Mouse (Mus musculus): ENCODE results near the gene Wdr73. TPM values are rescaled to one million over a fixed set of nuclear protein-coding genes. Genes with fewer than 3 reads are reported as not detected.
A peak's percentile ranks its signal among the peaks of the same experiment; 100 is the strongest.

Gene Wdr73
- polyA plus RNA-seq, 1 experiment from 2014 or later, result 16.3 TPM

DNA sequence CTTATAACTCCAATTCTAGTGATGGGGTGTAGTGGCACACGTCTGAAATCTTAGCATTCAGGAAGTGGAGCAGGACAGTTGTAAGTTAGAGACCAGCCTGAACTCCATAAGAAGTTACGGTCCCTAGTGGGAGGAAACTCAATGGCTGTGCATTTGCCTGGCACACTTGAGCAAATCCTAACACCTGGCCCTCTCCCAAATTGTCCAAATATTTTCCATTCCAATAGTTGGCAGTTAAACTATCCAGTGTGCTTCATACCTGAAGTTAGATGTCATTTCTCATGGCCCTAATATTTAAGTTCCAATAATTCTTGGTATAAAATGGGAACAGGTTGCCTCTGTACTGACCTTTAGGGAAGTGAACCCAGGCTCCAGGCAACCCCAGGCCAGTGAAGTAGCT lies 32.4 kb downstream of the Wdr73 start:
- peaks cover 74% of the 10 kb centered on the region for H3K36me3 ChIP-seq
- H3K9ac ChIP-seq, result no peak overlapping the region
- ATAC-seq (replicated peaks; ENCODE audit: insufficient number of reproducible peaks, insufficient read depth, low FRiP score, low read depth), result no peak
- no peak overlapping the region for H3K4me2 ChIP-seq
- 79% methylated on average over 2 of the region's 2 CpGs for WGBS
- H3K27me3 ChIP-seq, result no peaks in the 10 kb centered on the region
- peaks cover 15% of the 10 kb centered on the region for H3K4me1 ChIP-seq (replicated peaks)
- H3K27ac ChIP-seq, result no peak overlapping the region
- no peaks in the 10 kb centered on the region for H3K9me3 ChIP-seq (replicated peaks)
- H3K4me3 ChIP-seq, result no peak overlapping the region

- H3K27ac ChIP-seq, result no peak overlapping the region
- no peak overlapping the region for H3K9ac ChIP-seq
- no peak for ATAC-seq (replicated peaks; ENCODE audit: insufficient number of reproducible peaks, insufficient read depth, low FRiP score, low read depth)
- H3K4me3 ChIP-seq, result no peak overlapping the region
- no peaks in the 10 kb centered on the region for H3K9me3 ChIP-seq (replicated peaks)
- H3K36me3 ChIP-seq, result peaks cover 59% of the 10 kb centered on the region
- 61% methylated on average over 7 of the region's 7 CpGs for whole genome bisulfite sequencing
- peaks cover 32% of the 10 kb centered on the region for H3K4me1 ChIP-seq (replicated peaks)
- H3K4me2 ChIP-seq, result no peak overlapping the region
- H3K27me3 ChIP-seq, result no peaks in the 10 kb centered on the region
These were observed 34.4 kb downstream of the Wdr73 start for GRCm38 (mm10) chr7:80866514-80867147.

DNA sequence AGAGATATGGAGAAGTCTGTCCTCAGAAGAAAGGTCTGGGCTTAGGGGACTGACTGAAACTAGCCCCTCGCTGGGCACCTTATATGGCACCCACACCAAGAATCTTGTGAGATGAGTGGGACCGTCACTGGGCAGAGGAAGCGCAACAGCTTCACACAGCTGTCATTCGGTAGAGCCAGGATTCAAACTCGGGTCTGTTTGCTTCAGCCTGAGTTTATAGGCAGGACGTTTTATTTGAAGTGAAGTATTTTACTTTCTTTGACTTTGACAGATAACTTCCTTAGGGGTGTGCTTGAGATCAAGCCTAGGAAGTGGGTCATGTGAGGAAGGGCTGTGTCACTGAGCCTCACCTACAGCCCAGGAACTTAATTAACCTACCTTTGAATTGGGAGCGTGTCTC lies 35.5 kb downstream of the Wdr73 start:
- H3K4me3 ChIP-seq, result 0 out of 2 replicates have a peak overlapping the region, but pooled peaks have one; percentile 2
- WGBS, result 81% methylated on average over 7 of the region's 7 CpGs
- no peak for ATAC-seq (replicated peaks; ENCODE audit: insufficient number of reproducible peaks, insufficient read depth, low FRiP score, low read depth)
- peaks cover 50% of the 10 kb centered on the region for H3K36me3 ChIP-seq
- H3K27me3 ChIP-seq, result no peaks in the 10 kb centered on the region
- no peak overlapping the region for H3K9ac ChIP-seq
- H3K27ac ChIP-seq, result peak overlapping the region; percentile 82
- H3K4me2 ChIP-seq, result peak overlapping the region; percentile 34
- peaks cover 34% of the 10 kb centered on the region for H3K4me1 ChIP-seq (replicated peaks)
- no peaks in the 10 kb centered on the region for H3K9me3 ChIP-seq (replicated peaks)

- peak overlapping the region; percentile 82 for H3K27ac ChIP-seq
- H3K9me3 ChIP-seq (replicated peaks), result no peaks in the 10 kb centered on the region
- H3K4me3 ChIP-seq, result 0 out of 2 replicates have a peak overlapping the region, but pooled peaks have one; percentile 2
- WGBS, result 48% methylated on average over 8 of the region's 8 CpGs
- H3K9ac ChIP-seq, result no peak overlapping the region
- peak overlapping the region; percentile 34 for H3K4me2 ChIP-seq
- peak; percentile 55 for ATAC-seq (replicated peaks; ENCODE audit: insufficient number of reproducible peaks, insufficient read depth, low FRiP score, low read depth)
- peaks cover 38% of the 10 kb centered on the region for H3K4me1 ChIP-seq (replicated peaks)
- no peaks in the 10 kb centered on the region for H3K27me3 ChIP-seq
- peaks cover 43% of the 10 kb centered on the region for H3K36me3 ChIP-seq
These were observed 36.2 kb downstream of the Wdr73 start for GRCm38 (mm10) chr7:80864831-80865230.

- Histone ChIP-seq H3K4me1 (replicated peaks) (peaks cover 38% of the 10 kb centered on the region), H3K4me2 (no peak overlapping the region)
These were observed 36.9 kb downstream of the Wdr73 start for GRCm38 (mm10) chr7:80864151-80864550.

GRCm38 (mm10) chr7:80863520-80863919 lies 37.5 kb downstream of the Wdr73 start:
- Histone ChIP-seq H3K27ac (peak overlapping the region; percentile 82), H3K4me1 (replicated peaks) (peaks cover 36% of the 10 kb centered on the region), H3K36me3 (peaks cover 32% of the 10 kb centered on the region), H3K4me2 (peak overlapping the region; percentile 34; the same call in 1 of the 2 replicates), H3K27me3 (no peaks in the 10 kb centered on the region), H3K9me3 (replicated peaks) (no peaks in the 10 kb centered on the region), H3K9ac (0 out of 2 replicates have a peak overlapping the region, but pooled peaks have one; percentile 9), H3K4me3 (0 out of 2 replicates have a peak overlapping the region, but pooled peaks have one; percentile 13)
- no peak for ATAC-seq (replicated peaks; ENCODE audit: insufficient number of reproducible peaks, insufficient read depth, low FRiP score, low read depth)
- 69% methylated on average over 5 of the region's 5 CpGs for WGBS

More at GRCm38 (mm10) chr7:80864151-80864550, 36.9 kb downstream of the Wdr73 start:
- Histone ChIP-seq H3K27ac (peak overlapping the region; percentile 82), H3K9ac (no peak overlapping the region), H3K4me3 (no peak overlapping the region), H3K36me3 (peaks cover 38% of the 10 kb centered on the region), H3K27me3 (no peaks in the 10 kb centered on the region), H3K9me3 (replicated peaks) (no peaks in the 10 kb centered on the region)
- WGBS, result 67% methylated on average over 1 of the region's 1 CpGs
- ATAC-seq (replicated peaks; ENCODE audit: insufficient number of reproducible peaks, insufficient read depth, low FRiP score, low read depth), result no peak

GRCm38 (mm10) chr7:80862475-80862874 lies 38.6 kb downstream of the Wdr73 start:
- no peak overlapping the region; the same call in 1 of the 2 replicates for H3K4me2 ChIP-seq
- H3K27me3 ChIP-seq, result no peaks in the 10 kb centered on the region
- peaks cover 36% of the 10 kb centered on the region for H3K4me1 ChIP-seq (replicated peaks)
- H3K4me3 ChIP-seq, result no peak overlapping the region
- ATAC-seq (replicated peaks; ENCODE audit: insufficient number of reproducible peaks, insufficient read depth, low FRiP score, low read depth), result no peak
- 88% methylated on average over 2 of the region's 2 CpGs for WGBS
- no peaks in the 10 kb centered on the region for H3K9me3 ChIP-seq (replicated peaks)
- no peak overlapping the region for H3K27ac ChIP-seq
- peaks cover 21% of the 10 kb centered on the region for H3K36me3 ChIP-seq
- H3K9ac ChIP-seq, result no peak overlapping the region

- Histone ChIP-seq H3K9me3 (replicated peaks) (no peaks in the 10 kb centered on the region), H3K9ac (peak within 1 kb of the TSS; percentile 92), H3K4me2 (peak within 1 kb of the TSS; percentile 85), H3K4me1 (replicated peaks) (peaks cover 33% of the 10 kb centered on the region), H3K4me3 (peak within 1 kb of the TSS; percentile 92), H3K27me3 (no peaks in the 10 kb centered on the region), H3K27ac (peak within 1 kb of the TSS; percentile 94), H3K36me3 (0 out of 2 replicates have a peak, but pooled peaks cover 10% of the 10 kb centered on the region)
- peak; percentile 96 for ATAC-seq (replicated peaks; ENCODE audit: insufficient number of reproducible peaks, insufficient read depth, low FRiP score, low read depth)
- WGBS, result under 1% methylated on average over 40 of the region's 40 CpGs
These were observed 40.3 kb downstream of the Wdr73 start, which contains the start of gene Zscan2 for GRCm38 (mm10) chr7:80860729-80861274. Zscan2 (plus strand) TSS chr7:80860920.

DNA sequence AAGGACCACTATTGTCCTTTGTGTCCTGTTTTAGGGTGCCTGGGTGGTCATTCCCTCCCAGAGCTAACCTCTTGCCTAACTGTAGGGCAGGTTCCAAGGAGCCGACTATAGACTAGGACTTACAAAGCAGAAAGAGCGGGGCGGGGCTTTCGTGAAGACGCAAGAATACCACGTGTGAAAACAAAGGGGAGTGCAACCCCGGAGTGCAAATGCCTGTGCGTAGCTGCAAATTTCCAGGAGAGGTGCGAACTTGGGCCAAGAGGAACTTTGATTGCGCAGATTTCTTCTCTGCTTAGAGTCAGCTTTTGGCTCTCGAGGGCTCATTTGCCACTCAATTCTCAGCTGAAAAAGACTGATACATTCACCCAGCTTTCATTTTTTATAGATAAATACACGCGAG lies 40.8 kb downstream of the Wdr73 start:
- Histone ChIP-seq H3K9ac (peak overlapping the region; percentile 53), H3K4me2 (peak overlapping the region; percentile 85), H3K27ac (0 out of 2 replicates have a peak overlapping the region, but pooled peaks have one; percentile 1), H3K9me3 (replicated peaks) (no peaks in the 10 kb centered on the region), H3K27me3 (no peaks in the 10 kb centered on the region), H3K4me1 (replicated peaks) (peaks cover 30% of the 10 kb centered on the region), H3K36me3 (0 out of 2 replicates have a peak, but pooled peaks cover 4% of the 10 kb centered on the region), H3K4me3 (peak overlapping the region; percentile 92)
- ATAC-seq (replicated peaks; ENCODE audit: insufficient number of reproducible peaks, insufficient read depth, low FRiP score, low read depth), result 0 out of 2 replicates have a peak, but pooled peaks have one; percentile 23
- under 1% methylated on average over 13 of the region's 13 CpGs for WGBS

- Histone ChIP-seq H3K4me2 (no peak overlapping the region), H3K36me3 (no peaks in the 10 kb centered on the region), H3K9ac (no peak overlapping the region), H3K27me3 (no peaks in the 10 kb centered on the region), H3K4me1 (replicated peaks) (peaks cover 11% of the 10 kb centered on the region), H3K4me3 (no peak overlapping the region), H3K27ac (no peak overlapping the region), H3K9me3 (replicated peaks) (no peaks in the 10 kb centered on the region)
- ATAC-seq (replicated peaks; ENCODE audit: insufficient number of reproducible peaks, insufficient read depth, low FRiP score, low read depth), result no peak
- 16% methylated on average over 6 of the region's 6 CpGs for WGBS
These were observed 43.9 kb downstream of the Wdr73 start for GRCm38 (mm10) chr7:80857181-80857580.

GRCm38 (mm10) chr7:80855316-80855715 lies 45.8 kb downstream of the Wdr73 start:
- no peak overlapping the region for H3K27ac ChIP-seq
- no peak overlapping the region for H3K9ac ChIP-seq

More at GRCm38 (mm10) chr7:80855316-80855715, 45.8 kb downstream of the Wdr73 start:
- Histone ChIP-seq H3K4me2 (no peak overlapping the region), H3K9me3 (replicated peaks) (no peaks in the 10 kb centered on the region), H3K4me1 (replicated peaks) (peaks cover 4% of the 10 kb centered on the region), H3K36me3 (no peaks in the 10 kb centered on the region), H3K27me3 (no peaks in the 10 kb centered on the region), H3K4me3 (no peak overlapping the region)
- no peak for ATAC-seq (replicated peaks; ENCODE audit: insufficient number of reproducible peaks, insufficient read depth, low FRiP score, low read depth)

All from heart, embryonic 15.5 days (tissue).